Mouse (Mus musculus): ENCODE results near the gene Col4a1. TPM values are rescaled to one million over a fixed set of nuclear protein-coding genes. Genes with fewer than 3 reads are reported as not detected.

Gene Col4a1
- polyA plus RNA-seq, 1 experiment from 2014 or later: 130 TPM

GRCm38 (mm10) chr8:11351355-11351754, 38.7 kb upstream of the Col4a1 start:
- no peaks in the 10 kb centered on the region for H3K4me1 ChIP-seq (ENCODE audit: control insufficient read depth, insufficient read depth, low read length)
- WGBS: 86% methylated on average over 6 of the region's 6 CpGs
- DNase-seq (ENCODE audit: low spot score): no peak
- H3K27me3 ChIP-seq (ENCODE audit: control insufficient read depth, insufficient read depth, low read length): no peaks in the 10 kb centered on the region
- no peaks in the 10 kb centered on the region for H3K36me3 ChIP-seq (ENCODE audit: control insufficient read depth, insufficient read depth, low read length)
- ATAC-seq (ENCODE audit: insufficient read depth, low FRiP score, low TSS enrichment): no peak
- H3K4me3 ChIP-seq (ENCODE audit: low read depth, low read length): no peak overlapping the region
- H3K4me2 ChIP-seq (ENCODE audit: low read depth): no peak overlapping the region
- H3K27ac ChIP-seq (ENCODE audit: low read depth, low read length): no peak overlapping the region
- no peaks in the 10 kb centered on the region for H3K9me3 ChIP-seq (ENCODE audit: control insufficient read depth, low read length)
- no peak overlapping the region for H3K9ac ChIP-seq (ENCODE audit: low read length)

- WGBS: 88% methylated on average over 11 of the region's 11 CpGs
- DNase-seq (ENCODE audit: low spot score) (no peak), ATAC-seq (ENCODE audit: insufficient read depth, low FRiP score, low TSS enrichment) (no peak)
- H3K9ac ChIP-seq (ENCODE audit: low read length): no peak overlapping the region
- H3K4me1 ChIP-seq (ENCODE audit: control insufficient read depth, insufficient read depth, low read length): no peaks in the 10 kb centered on the region
- H3K27me3 ChIP-seq (ENCODE audit: control insufficient read depth, insufficient read depth, low read length): no peaks in the 10 kb centered on the region
- no peak overlapping the region for H3K4me3 ChIP-seq (ENCODE audit: low read depth, low read length)
- H3K9me3 ChIP-seq (ENCODE audit: control insufficient read depth, low read length): no peaks in the 10 kb centered on the region
- no peak overlapping the region for H3K4me2 ChIP-seq (ENCODE audit: low read depth)
- H3K36me3 ChIP-seq (ENCODE audit: control insufficient read depth, insufficient read depth, low read length): no peaks in the 10 kb centered on the region
- no peak overlapping the region for H3K27ac ChIP-seq (ENCODE audit: low read depth, low read length)
Measured at GRCm38 (mm10) chr8:11348622-11349021, 36.0 kb upstream of the Col4a1 start.

DNA sequence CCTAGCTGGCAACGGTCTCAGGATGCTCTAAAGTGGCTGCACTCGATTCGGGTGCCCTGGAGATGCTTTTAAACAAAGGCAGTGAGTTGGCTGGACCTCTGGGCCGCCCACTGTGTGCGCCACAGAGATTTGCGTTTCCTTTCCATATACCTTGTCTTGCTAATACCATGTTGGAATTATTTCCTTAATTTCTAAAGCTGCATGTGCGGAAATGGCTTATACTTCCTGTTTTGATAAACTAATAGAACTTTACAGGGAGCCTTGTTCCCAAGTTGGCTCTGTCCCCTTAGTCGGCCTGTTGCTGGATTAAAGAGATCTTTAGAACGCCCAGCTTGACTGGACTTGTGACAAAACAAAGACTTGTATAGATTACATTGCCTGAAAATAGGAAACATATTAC, 35.1 kb upstream of the Col4a1 start:
- no peaks in the 10 kb centered on the region for H3K9me3 ChIP-seq (ENCODE audit: control insufficient read depth, low read length)
- no peak for ATAC-seq (ENCODE audit: insufficient read depth, low FRiP score, low TSS enrichment)
- no peak overlapping the region for H3K4me3 ChIP-seq (ENCODE audit: low read depth, low read length)
- no peak for DNase-seq (ENCODE audit: low spot score)
- H3K27me3 ChIP-seq (ENCODE audit: control insufficient read depth, insufficient read depth, low read length): no peaks in the 10 kb centered on the region
- no peak overlapping the region for H3K27ac ChIP-seq (ENCODE audit: low read depth, low read length)
- 90% methylated on average over 9 of the region's 9 CpGs for WGBS
- no peak overlapping the region for H3K4me2 ChIP-seq (ENCODE audit: low read depth)
- H3K9ac ChIP-seq (ENCODE audit: low read length): no peak overlapping the region
- no peaks in the 10 kb centered on the region for H3K36me3 ChIP-seq (ENCODE audit: control insufficient read depth, insufficient read depth, low read length)
- H3K4me1 ChIP-seq (ENCODE audit: control insufficient read depth, insufficient read depth, low read length): no peaks in the 10 kb centered on the region

GRCm38 (mm10) chr8:11346225-11346624, 33.6 kb upstream of the Col4a1 start:
- no peaks in the 10 kb centered on the region for H3K4me1 ChIP-seq (ENCODE audit: control insufficient read depth, insufficient read depth, low read length)
- 88% methylated on average over 10 of the region's 10 CpGs for WGBS
- no peak overlapping the region for H3K27ac ChIP-seq (ENCODE audit: low read depth, low read length)
- ATAC-seq (ENCODE audit: insufficient read depth, low FRiP score, low TSS enrichment) (no peak), DNase-seq (ENCODE audit: low spot score) (no peak)
- H3K9ac ChIP-seq (ENCODE audit: low read length): no peak overlapping the region
- no peaks in the 10 kb centered on the region for H3K27me3 ChIP-seq (ENCODE audit: control insufficient read depth, insufficient read depth, low read length)
- no peaks in the 10 kb centered on the region for H3K36me3 ChIP-seq (ENCODE audit: control insufficient read depth, insufficient read depth, low read length)
- H3K4me3 ChIP-seq (ENCODE audit: low read depth, low read length): no peak overlapping the region
- no peaks in the 10 kb centered on the region for H3K9me3 ChIP-seq (ENCODE audit: control insufficient read depth, low read length)
- no peak overlapping the region for H3K4me2 ChIP-seq (ENCODE audit: low read depth)

DNA sequence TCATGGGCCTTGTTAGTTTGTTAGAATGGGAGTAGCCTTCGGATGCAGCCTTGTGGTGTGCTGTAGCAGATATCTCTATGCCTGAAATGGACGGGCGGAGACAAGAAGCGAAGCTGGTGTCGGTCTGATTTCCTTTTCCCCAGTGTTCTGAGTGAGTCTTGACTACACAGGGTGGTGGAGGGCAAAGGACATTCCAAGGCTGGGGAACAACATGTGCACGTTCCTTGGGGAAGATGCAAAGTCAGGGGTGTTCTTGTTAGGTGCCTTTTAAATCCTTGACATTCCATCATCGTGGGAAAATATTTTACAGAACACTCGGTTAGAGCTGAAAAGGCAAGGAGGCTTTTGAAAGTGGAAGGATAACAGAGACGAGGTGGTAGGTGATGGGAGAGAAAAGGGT, 31.8 kb upstream of the Col4a1 start:
- H3K9ac ChIP-seq (ENCODE audit: low read length): no peak overlapping the region
- WGBS: 88% methylated on average over 9 of the region's 9 CpGs
- no peaks in the 10 kb centered on the region for H3K4me1 ChIP-seq (ENCODE audit: control insufficient read depth, insufficient read depth, low read length)
- H3K9me3 ChIP-seq (ENCODE audit: control insufficient read depth, low read length): no peaks in the 10 kb centered on the region
- no peaks in the 10 kb centered on the region for H3K36me3 ChIP-seq (ENCODE audit: control insufficient read depth, insufficient read depth, low read length)
- H3K4me2 ChIP-seq (ENCODE audit: low read depth): no peak overlapping the region
- DNase-seq (ENCODE audit: low spot score) (no peak), ATAC-seq (ENCODE audit: insufficient read depth, low FRiP score, low TSS enrichment) (no peak)
- H3K27ac ChIP-seq (ENCODE audit: low read depth, low read length): no peak overlapping the region
- H3K4me3 ChIP-seq (ENCODE audit: low read depth, low read length): no peak overlapping the region
- no peaks in the 10 kb centered on the region for H3K27me3 ChIP-seq (ENCODE audit: control insufficient read depth, insufficient read depth, low read length)

- WGBS: 79% methylated on average over 3 of the region's 3 CpGs
- DNase-seq (ENCODE audit: low spot score) (no peak), ATAC-seq (ENCODE audit: insufficient read depth, low FRiP score, low TSS enrichment) (no peak)
- H3K36me3 ChIP-seq (ENCODE audit: control insufficient read depth, insufficient read depth, low read length): no peaks in the 10 kb centered on the region
- no peak overlapping the region for H3K9ac ChIP-seq (ENCODE audit: low read length)
- H3K4me1 ChIP-seq (ENCODE audit: control insufficient read depth, insufficient read depth, low read length): no peaks in the 10 kb centered on the region; the same call in 1 of the 2 replicates
- no peaks in the 10 kb centered on the region for H3K27me3 ChIP-seq (ENCODE audit: control insufficient read depth, insufficient read depth, low read length)
- no peaks in the 10 kb centered on the region for H3K9me3 ChIP-seq (ENCODE audit: control insufficient read depth, low read length)
- H3K4me2 ChIP-seq (ENCODE audit: low read depth): no peak overlapping the region
- no peak overlapping the region for H3K27ac ChIP-seq (ENCODE audit: low read depth, low read length)
- H3K4me3 ChIP-seq (ENCODE audit: low read depth, low read length): no peak overlapping the region
Measured at GRCm38 (mm10) chr8:11341111-11341566, 28.5 kb upstream of the Col4a1 start.

DNA sequence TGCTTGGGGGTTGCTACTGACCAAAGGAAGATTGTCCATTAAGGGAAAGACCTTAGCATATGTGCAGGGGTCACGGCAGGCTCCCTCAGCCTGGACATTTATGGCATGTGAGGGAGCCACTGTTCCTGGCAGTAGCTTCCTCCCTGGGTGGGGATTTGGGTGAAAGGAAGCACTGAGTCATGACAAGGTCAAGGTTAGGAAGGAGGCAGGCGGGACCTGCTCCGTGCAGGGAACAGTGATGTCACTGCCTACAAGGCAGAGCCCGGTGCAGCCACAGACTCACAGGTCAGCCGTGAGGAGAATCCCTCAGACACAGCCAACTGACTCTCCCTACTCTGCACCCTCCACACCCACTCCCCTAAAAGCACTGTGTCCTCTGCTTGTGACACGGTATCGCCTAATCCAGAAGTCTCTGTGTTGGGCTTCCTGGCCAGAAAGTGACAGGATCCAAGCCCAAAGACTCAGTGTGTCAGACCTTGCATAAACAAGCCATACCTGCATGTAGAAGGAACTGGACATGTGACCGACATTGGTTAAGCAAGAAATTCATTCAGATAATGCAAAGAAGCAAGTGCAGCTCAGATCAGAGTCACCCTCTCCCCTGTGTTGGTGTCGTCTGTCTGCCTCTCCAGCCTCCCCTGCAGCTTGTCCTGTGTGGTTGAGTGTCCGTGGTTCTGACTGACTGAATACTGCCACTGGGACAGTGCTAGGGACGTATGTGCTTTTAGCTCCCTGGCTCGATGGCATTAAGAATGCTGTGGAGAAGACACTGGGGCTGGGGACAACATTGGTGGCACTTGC, 27.9 kb upstream of the Col4a1 start:
- H3K4me1 ChIP-seq (ENCODE audit: control insufficient read depth, insufficient read depth, low read length): no peaks in the 10 kb centered on the region; the same call in 1 of the 2 replicates
- no peak overlapping the region for H3K27ac ChIP-seq (ENCODE audit: low read depth, low read length)
- WGBS: 65% methylated on average over 12 of the region's 12 CpGs
- H3K9ac ChIP-seq (ENCODE audit: low read length): no peak overlapping the region
- H3K9me3 ChIP-seq (ENCODE audit: control insufficient read depth, low read length): no peaks in the 10 kb centered on the region
- no peak for ATAC-seq (ENCODE audit: insufficient read depth, low FRiP score, low TSS enrichment)
- no peak overlapping the region for H3K4me2 ChIP-seq (ENCODE audit: low read depth)
- no peaks in the 10 kb centered on the region for H3K27me3 ChIP-seq (ENCODE audit: control insufficient read depth, insufficient read depth, low read length)
- no peak for DNase-seq (ENCODE audit: low spot score)
- no peak overlapping the region for H3K4me3 ChIP-seq (ENCODE audit: low read depth, low read length)
- H3K36me3 ChIP-seq (ENCODE audit: control insufficient read depth, insufficient read depth, low read length): no peaks in the 10 kb centered on the region

- H3K4me1 ChIP-seq (ENCODE audit: control insufficient read depth, insufficient read depth, low read length): no peaks in the 10 kb centered on the region; the same call in 1 of the 2 replicates
- ATAC-seq (ENCODE audit: insufficient read depth, low FRiP score, low TSS enrichment): no peak
- no peak overlapping the region for H3K4me2 ChIP-seq (ENCODE audit: low read depth)
Measured at GRCm38 (mm10) chr8:11338507-11338906, 25.9 kb upstream of the Col4a1 start.

GRCm38 (mm10) chr8:11337642-11338041, 25.0 kb upstream of the Col4a1 start:
- H3K9ac ChIP-seq (ENCODE audit: low read length): no peak overlapping the region

More at GRCm38 (mm10) chr8:11338507-11338906, 25.9 kb upstream of the Col4a1 start:
- no peak for DNase-seq (ENCODE audit: low spot score)
- Histone ChIP-seq H3K9me3 (ENCODE audit: control insufficient read depth, low read length) (no peaks in the 10 kb centered on the region), H3K27ac (ENCODE audit: low read depth, low read length) (no peak overlapping the region), H3K27me3 (ENCODE audit: control insufficient read depth, insufficient read depth, low read length) (no peaks in the 10 kb centered on the region), H3K4me3 (ENCODE audit: low read depth, low read length) (no peak overlapping the region), H3K36me3 (ENCODE audit: control insufficient read depth, insufficient read depth, low read length) (no peaks in the 10 kb centered on the region), H3K9ac (ENCODE audit: low read length) (no peak overlapping the region)
- WGBS: 83% methylated on average over 9 of the region's 9 CpGs

More at GRCm38 (mm10) chr8:11337642-11338041, 25.0 kb upstream of the Col4a1 start:
- WGBS: 85% methylated on average over 10 of the region's 10 CpGs
- H3K9me3 ChIP-seq (ENCODE audit: control insufficient read depth, low read length): no peaks in the 10 kb centered on the region
- DNase-seq (ENCODE audit: low spot score): no peak
- H3K27me3 ChIP-seq (ENCODE audit: control insufficient read depth, insufficient read depth, low read length): no peaks in the 10 kb centered on the region
- no peak for ATAC-seq (ENCODE audit: insufficient read depth, low FRiP score, low TSS enrichment)
- H3K4me3 ChIP-seq (ENCODE audit: low read depth, low read length): no peak overlapping the region
- no peaks in the 10 kb centered on the region for H3K36me3 ChIP-seq (ENCODE audit: control insufficient read depth, insufficient read depth, low read length)
- no peaks in the 10 kb centered on the region; the same call in 1 of the 2 replicates for H3K4me1 ChIP-seq (ENCODE audit: control insufficient read depth, insufficient read depth, low read length)
- H3K4me2 ChIP-seq (ENCODE audit: low read depth): no peak overlapping the region
- H3K27ac ChIP-seq (ENCODE audit: low read depth, low read length): no peak overlapping the region

Measured in neural tube, embryonic 11.5 days (tissue).